Mouse (Mus musculus): ENCODE data around the gene Gm21783.
"Not testable (repeated sequence)": the region's sequence is repeated elsewhere in the genome, so short reads cannot be mapped to it uniquely, and the experiment has no call there.

Gene Gm21783

GRCm38 (mm10) chrY:44981163-44981562 lies at the start of gene Gm21783:
Gene Gm21783 (minus strand): TSS chrY:44981263.
- not testable (repeated sequence) for DNase-seq (ENCODE audit: low spot score in 2 of 2)

All from urinary bladder, adult 18-20 months (tissue).